Mouse (Mus musculus) small intestine, adult 2 months (tissue): ENCODE measurements at regions not wholly inside any gene's neighbourhood (a gene's known extent, or its start where the extent isn't known, plus 50 kb on each side); places are given as distances from the start of the nearest gene placed in this dataset.

Experiments
- H3K27ac ChIP-seq: fragments of 200-500 bp; 2 replicates; pipeline ENCODE4 v1.5.1; 2012; ENCODE audit warnings: low read depth, low read length, control low read depth, inconsistent platforms; ENCODE audit not compliant: insufficient read depth
- H3K27me3 ChIP-seq: fragments of 200-500 bp; 2 replicates; pipeline ENCODE4 v1.6.1; 2012; ENCODE audit warnings: mild to moderate bottlenecking, moderate library complexity, low read length, inconsistent platforms; ENCODE audit not compliant: control insufficient read depth, insufficient read depth
- H3K36me3 ChIP-seq: fragments of 200-500 bp; 2 replicates; pipeline ENCODE4 v1.6.1; 2012; ENCODE audit warnings: mild to moderate bottlenecking, low read length, control low read depth, inconsistent platforms; ENCODE audit not compliant: control insufficient read depth, insufficient read depth
- H3K4me1 ChIP-seq: fragments of 200-500 bp; 2 replicates; pipeline ENCODE4 v1.6.1; 2012; ENCODE audit warnings: low read length, inconsistent platforms, mixed read lengths; ENCODE audit not compliant: control insufficient read depth, insufficient read depth, insufficient read length
- H3K4me3 ChIP-seq: fragments of 200-500 bp; 2 replicates; pipeline ENCODE4 v1.5.1; 2012; ENCODE audit warnings: low read depth, mild to moderate bottlenecking, control low read depth, inconsistent platforms, low read length, moderate library complexity
- CTCF ChIP-seq: fragments of 200-500 bp; IDR thresholded peaks from 2 replicates; pipeline ENCODE4 v1.5.1; 2012; ENCODE audit warnings: low read depth, mild to moderate bottlenecking, control low read depth, inconsistent platforms, low read length, moderate library complexity, mixed read lengths; ENCODE audit not compliant: insufficient replicate concordance, insufficient read length; ENCODE audit errors: extremely low read depth
- POLR2A ChIP-seq: fragments of 200-500 bp; IDR thresholded peaks from 2 replicates; pipeline ENCODE4 v1.6.1; 2012; ENCODE audit warnings: low read depth, mild to moderate bottlenecking, control low read depth, inconsistent platforms, low read length, moderate library complexity
- WGBS: fragments of 180-500 bp; shearing (Covaris S2); methylation state at CpG from one replicate; pipeline ENCODE4 v1.1.7; 2018; 5-methylcytosine and 5-hydroxymethylcytosine counted together

- 70% methylated on average over 10 of the region's 10 CpGs for WGBS
- Histone ChIP-seq H3K36me3 (no peaks in the 10 kb centered on the region), H3K4me1 (no peaks in the 10 kb centered on the region), H3K27me3 (no peaks in the 10 kb centered on the region), H3K4me3 (no peak overlapping the region), H3K27ac (no peak overlapping the region)
- no peak for TF ChIP-seq POLR2A
- no peak for TF ChIP-seq CTCF
Measured at GRCm38 (mm10) chr15:67244908-67245657, 744.4 kb upstream of the Lrrc6 start.

- TF ChIP-seq POLR2A (no peak), CTCF (no peak)
- no peak overlapping the region for H3K4me3 ChIP-seq
- H3K27ac ChIP-seq: no peak overlapping the region
- H3K36me3 ChIP-seq: no peaks in the 10 kb centered on the region
- no peaks in the 10 kb centered on the region for H3K27me3 ChIP-seq
- peaks cover 2% of the 10 kb centered on the region; the same call in 1 of the 2 replicates for H3K4me1 ChIP-seq
- WGBS: 73% methylated on average over 5 of the region's 5 CpGs
Measured at GRCm38 (mm10) chr15:67235107-67235785, 734.5 kb upstream of the Lrrc6 start.

GRCm38 (mm10) chr15:67229359-67229758 is 728.6 kb upstream of the Lrrc6 start:
- no peak for TF ChIP-seq CTCF
- TF ChIP-seq POLR2A: no peak
- H3K4me3 ChIP-seq: no peak overlapping the region
- 87% methylated on average over 5 of the region's 5 CpGs for WGBS

GRCm38 (mm10) chr15:67228633-67229032 is 727.9 kb upstream of the Lrrc6 start:
- no peaks in the 10 kb centered on the region for H3K27me3 ChIP-seq
- TF ChIP-seq POLR2A: no peak
- TF ChIP-seq CTCF: no peak
- H3K36me3 ChIP-seq: no peaks in the 10 kb centered on the region
- 85% methylated on average over 2 of the region's 2 CpGs for WGBS
- no peak overlapping the region for H3K4me3 ChIP-seq
- H3K27ac ChIP-seq: no peak overlapping the region
- no peaks in the 10 kb centered on the region for H3K4me1 ChIP-seq

More at GRCm38 (mm10) chr15:67229359-67229758, 728.6 kb upstream of the Lrrc6 start:
- Histone ChIP-seq H3K27me3 (no peaks in the 10 kb centered on the region), H3K27ac (no peak overlapping the region), H3K4me1 (no peaks in the 10 kb centered on the region), H3K36me3 (no peaks in the 10 kb centered on the region)

GRCm38 (mm10) chr15:67227456-67228164 is 726.9 kb upstream of the Lrrc6 start:
- H3K27me3 ChIP-seq: no peaks in the 10 kb centered on the region
- no peaks in the 10 kb centered on the region for H3K36me3 ChIP-seq
- no peak overlapping the region for H3K4me3 ChIP-seq
- TF ChIP-seq CTCF (no peak), POLR2A (no peak)
- H3K4me1 ChIP-seq: no peaks in the 10 kb centered on the region
- whole genome bisulfite sequencing: 82% methylated on average over 7 of the region's 7 CpGs
- no peak overlapping the region for H3K27ac ChIP-seq

GRCm38 (mm10) chr15:67226900-67227299 is 726.2 kb upstream of the Lrrc6 start:
- Histone ChIP-seq H3K27ac (no peak overlapping the region), H3K36me3 (no peaks in the 10 kb centered on the region), H3K4me3 (no peak overlapping the region), H3K27me3 (no peaks in the 10 kb centered on the region), H3K4me1 (no peaks in the 10 kb centered on the region)
- TF ChIP-seq POLR2A (no peak), CTCF (no peak)
- WGBS: 69% methylated on average over 9 of the region's 9 CpGs
